ENCODE assay signal across 11 mouse cellular contexts in genomic region chr17:13681126-13681525, GRCm38 (mm10).
DNase-seq lines count a peak whose midpoint lies in the region; TF ChIP-seq lines count a peak whose summit lies in the region.
"Had no signal": no experiment of that assay in that cellular context is flagged by ENCODE, and none has a peak within 500 bp of the region (broad histone marks: within the 10 kb centered on the region; RNA-seq: fewer than 3 reads in every experiment).

No protein-coding gene starts in this region.

- H3K36me3 ChIP-seq in heart, embryonic 10.5 days = peaks cover 4% of the 10 kb centered on the region; the same call in 1 of the 2 replicates
- no peaks in the 10 kb centered on the region for H3K36me3 ChIP-seq in thymus, adult 2 months (ENCODE audit: control insufficient read depth, insufficient read depth, low read length)

- TF ChIP-seq CTCF in thymus, adult 2 months (IDR thresholded peaks at IDR 0.05; ENCODE audit: borderline replicate concordance, control insufficient read depth, extremely low read depth, insufficient read depth, low read length, poor library complexity) = no peak

- no peak overlapping the region for H3K4me3 ChIP-seq in heart, embryonic 10.5 days
- no peak overlapping the region for H3K4me3 ChIP-seq in thymus, adult 2 months (ENCODE audit: control insufficient read depth, insufficient read depth, low read length)

- intact Hi-C loops in heart, postnatal 14 days (cut with DNase I) = loop anchor here (5.0 kb wide), 3 partner anchors 61 to 209 kb away; no protein-coding TSS in a partner anchor
- intact Hi-C loops in left cerebral cortex, postnatal 36 days (cut with DNase I) = loop anchor here (5.0 kb wide), 2 partner anchors 76 to 151 kb away; no protein-coding TSS in a partner anchor

- no peak for DNase-seq in heart, embryonic 10.5 days (ENCODE audit: low spot score)
- no peak for DNase-seq in heart, postnatal 14 days
- DNase-seq in cerebellum, adult 18-20 months = peak; percentile 61
- peak; percentile 36 to 67 for DNase-seq in frontal cortex, postnatal 36 days (ENCODE audit: low spot score in 2 of 2)
- peak; percentile 44 to 48 for DNase-seq in left cerebral cortex, postnatal 36 days (ENCODE audit: low spot score in 2 of 2)
- DNase-seq in spleen, adult 18-20 months = no peak
- DNase-seq in thymus, adult 2 months = no peak
- DNase-seq in adrenal gland, adult 18-20 months (ENCODE audit: low spot score in 2 of 2) = no peak
- DNase-seq: adrenal gland, adult 2 months had no signal

- WGBS in heart, embryonic 10.5 days = 88% methylated on average over 6 of the region's 6 CpGs
- WGBS in thymus, adult 2 months = 92% methylated on average over 6 of the region's 6 CpGs

- TF ChIP-seq POLR2A in thymus, adult 2 months (IDR thresholded peaks at IDR 0.05; ENCODE audit: control insufficient read depth, extremely low read depth, insufficient read depth, low read length, poor library complexity) = no peak

- peaks cover 67% of the 10 kb centered on the region for H3K4me1 ChIP-seq in heart, embryonic 10.5 days
- peaks cover 25% of the 10 kb centered on the region for H3K4me1 ChIP-seq in thymus, adult 2 months (replicated peaks; ENCODE audit: control insufficient read depth, insufficient read depth, low read length)

- H3K9me3 ChIP-seq in heart, embryonic 10.5 days = 0 out of 2 replicates have a peak, but pooled peaks cover 3% of the 10 kb centered on the region

- H3K27me3 ChIP-seq in heart, embryonic 10.5 days (ENCODE audit: insufficient read depth, poor library complexity, severe bottlenecking) = no peaks in the 10 kb centered on the region
- H3K27me3 ChIP-seq in thymus, adult 2 months (ENCODE audit: control insufficient read depth, insufficient read depth, low read length) = no peaks in the 10 kb centered on the region
- H3K27me3 ChIP-seq: CH12.LX had no signal

- H3K27ac ChIP-seq in heart, embryonic 10.5 days = peak overlapping the region; percentile 22; the same call in 1 of the 2 replicates
- no peak overlapping the region for H3K27ac ChIP-seq in thymus, adult 2 months (ENCODE audit: control insufficient read depth, insufficient read depth, low read length)
- H3K27ac ChIP-seq: macrophage had no signal

Comparison
In these comparisons a context has a peak if more than half of its experiments do, and no peak if none do; other contexts are left out.
1. DNase-seq: peak in cerebellum, adult 18-20 months (2 of 2), frontal cortex, postnatal 36 days (2 of 2) and left cerebral cortex, postnatal 36 days (2 of 2); none in heart, embryonic 10.5 days (single experiment), heart, postnatal 14 days (0 of 2), spleen, adult 18-20 months (0 of 2), thymus, adult 2 months (single experiment) and adrenal gland, adult 18-20 months (0 of 2).